Mouse (Mus musculus) small intestine, adult 2 months (tissue): Measurements from ENCODE around the gene Dctn1. TPM values are rescaled to one million over a fixed set of nuclear protein-coding genes. Genes with fewer than 3 reads are reported as not detected.
A peak's percentile ranks its signal among the peaks of the same experiment; 100 is the strongest.

Experiments
- H3K27ac ChIP-seq: fragments of 200-500 bp; 2 replicates; pipeline ENCODE4 v1.5.1; 2012; ENCODE audit warnings: low read depth, low read length, control low read depth, inconsistent platforms; ENCODE audit not compliant: insufficient read depth
- H3K27me3 ChIP-seq: fragments of 200-500 bp; 2 replicates; pipeline ENCODE4 v1.6.1; 2012; ENCODE audit warnings: mild to moderate bottlenecking, moderate library complexity, low read length, inconsistent platforms; ENCODE audit not compliant: control insufficient read depth, insufficient read depth
- H3K36me3 ChIP-seq: fragments of 200-500 bp; 2 replicates; pipeline ENCODE4 v1.6.1; 2012; ENCODE audit warnings: mild to moderate bottlenecking, low read length, control low read depth, inconsistent platforms; ENCODE audit not compliant: control insufficient read depth, insufficient read depth
- H3K4me1 ChIP-seq: fragments of 200-500 bp; 2 replicates; pipeline ENCODE4 v1.6.1; 2012; ENCODE audit warnings: low read length, inconsistent platforms, mixed read lengths; ENCODE audit not compliant: control insufficient read depth, insufficient read depth, insufficient read length
- H3K4me3 ChIP-seq: fragments of 200-500 bp; 2 replicates; pipeline ENCODE4 v1.5.1; 2012; ENCODE audit warnings: low read depth, mild to moderate bottlenecking, control low read depth, inconsistent platforms, low read length, moderate library complexity
- CTCF ChIP-seq: fragments of 200-500 bp; IDR thresholded peaks from 2 replicates; pipeline ENCODE4 v1.5.1; 2012; ENCODE audit warnings: low read depth, mild to moderate bottlenecking, control low read depth, inconsistent platforms, low read length, moderate library complexity, mixed read lengths; ENCODE audit not compliant: insufficient replicate concordance, insufficient read length; ENCODE audit errors: extremely low read depth
- POLR2A ChIP-seq: fragments of 200-500 bp; IDR thresholded peaks from 2 replicates; pipeline ENCODE4 v1.6.1; 2012; ENCODE audit warnings: low read depth, mild to moderate bottlenecking, control low read depth, inconsistent platforms, low read length, moderate library complexity
- WGBS: fragments of 180-500 bp; shearing (Covaris S2); methylation state at CpG from one replicate; pipeline ENCODE4 v1.1.7; 2018; 5-methylcytosine and 5-hydroxymethylcytosine counted together
- polyA plus RNA-seq: library from polyadenylated mRNA; depleted of rRNA; stranded (reverse); fragments of >200 nt; gene quantifications from 2 replicates; pipeline ENCODE4 v1.2.3, GENCODE M21; 2012

Dctn1 gene
- polyA plus RNA-seq, 1 experiment, result 168 TPM

DNA sequence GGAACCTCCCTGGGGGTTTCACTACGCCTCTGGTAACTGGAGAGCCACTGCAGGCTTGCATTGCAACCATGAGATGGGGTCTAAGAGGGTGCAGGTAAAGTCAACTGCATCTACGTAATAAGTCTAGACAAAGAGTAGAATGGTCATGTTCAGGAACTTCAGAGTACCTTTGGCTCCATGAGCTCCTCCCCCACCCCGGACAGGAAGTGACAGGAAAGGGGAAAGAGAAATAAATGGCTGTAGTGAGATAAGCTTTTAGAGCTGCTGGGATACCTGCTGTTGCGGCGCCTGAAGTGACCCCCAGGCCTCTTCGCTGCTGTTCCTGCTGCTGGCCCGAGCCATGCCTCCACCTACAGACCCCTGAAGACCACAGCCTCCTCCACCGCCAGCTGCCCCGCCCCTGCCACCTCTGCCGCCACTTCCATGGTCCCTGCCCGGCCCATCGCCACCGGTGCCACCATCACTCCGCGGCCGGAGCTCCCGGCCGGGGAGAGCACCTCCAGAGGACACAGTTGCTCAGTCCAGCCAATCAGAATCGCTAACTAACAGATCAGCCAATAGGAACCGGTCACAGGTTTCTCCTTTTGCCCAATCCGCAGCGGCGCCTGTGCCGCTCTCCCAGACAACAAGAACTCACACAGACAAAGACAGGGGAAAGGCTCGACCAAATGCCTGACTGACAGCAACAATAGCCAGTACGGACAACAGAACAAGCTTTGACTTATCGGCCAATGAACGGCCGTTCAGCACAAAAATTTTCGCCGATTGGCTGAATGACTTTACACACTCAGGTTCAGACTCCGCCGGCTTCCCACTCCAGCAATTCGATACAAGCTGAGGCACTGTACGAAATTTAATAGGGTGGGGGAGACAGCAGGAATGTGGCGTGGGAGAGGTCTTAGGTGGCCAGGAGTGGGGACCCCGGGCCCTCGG, 44.5 kb upstream of the Dctn1 start, which contains the start of gene Wbp1:
Wbp1 (minus strand) TSS at position 630 of the 933 bp plus-strand sequence.
- TF ChIP-seq CTCF, result no peak
- peak; percentile 91 for TF ChIP-seq POLR2A
- peak within 1 kb of the TSS; percentile 91 for H3K27ac ChIP-seq
- WGBS, result under 1% methylated on average over 38 of the region's 38 CpGs
- peaks cover 19% of the 10 kb centered on the region for H3K4me1 ChIP-seq
- peaks cover 6% of the 10 kb centered on the region for H3K36me3 ChIP-seq
- peak within 1 kb of the TSS; percentile 86 for H3K4me3 ChIP-seq
- H3K27me3 ChIP-seq, result no peaks in the 10 kb centered on the region

DNA sequence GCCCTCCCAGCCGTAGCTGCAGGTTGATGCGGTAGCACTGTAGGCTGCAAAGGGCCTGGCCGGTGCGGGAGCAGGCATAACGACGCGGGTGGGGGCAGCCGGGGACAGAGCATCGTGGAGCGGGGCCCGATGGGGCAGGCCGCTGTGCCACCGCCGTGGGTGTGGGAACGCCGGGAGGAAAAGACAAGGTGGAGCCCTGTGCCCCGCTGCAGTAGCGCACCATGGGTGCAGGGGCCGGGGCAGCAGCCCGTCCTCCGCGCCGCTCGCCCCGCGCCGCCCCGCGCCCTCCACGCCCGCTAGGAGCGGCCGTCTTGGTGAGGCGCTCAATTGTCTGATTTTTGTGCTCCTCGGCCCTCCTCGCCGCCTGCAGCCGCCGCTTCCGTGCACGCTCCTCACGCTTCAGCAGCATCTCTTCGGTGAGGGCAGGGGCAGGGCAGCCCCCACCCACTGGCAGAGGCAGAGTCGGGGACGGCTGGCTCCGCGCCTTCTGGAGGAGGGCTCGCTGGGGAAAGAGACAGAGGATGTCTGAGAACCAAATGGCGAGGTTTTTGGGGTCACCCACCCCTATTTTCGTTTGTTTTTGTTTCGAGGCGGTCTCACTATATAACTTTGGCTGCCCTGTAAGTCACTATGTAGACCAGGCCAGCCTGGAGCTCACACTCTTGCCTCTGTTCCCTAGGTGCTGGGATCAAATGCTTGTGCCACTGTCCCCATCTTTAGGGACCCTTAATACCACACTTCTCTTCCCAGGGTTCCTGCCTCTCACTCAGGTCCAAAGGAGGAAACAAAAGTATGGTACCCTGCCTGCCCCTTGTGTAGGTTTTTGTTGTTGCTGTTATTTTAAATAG, 43.6 kb upstream of the Dctn1 start:
- Histone ChIP-seq H3K4me1 (peaks cover 15% of the 10 kb centered on the region), H3K27ac (peak overlapping the region; percentile 74), H3K27me3 (no peaks in the 10 kb centered on the region), H3K36me3 (peaks cover 6% of the 10 kb centered on the region), H3K4me3 (peak overlapping the region; percentile 76)
- WGBS, result 2% methylated on average over 52 of the region's 52 CpGs
- TF ChIP-seq CTCF (no peak), POLR2A (no peak)

DNA sequence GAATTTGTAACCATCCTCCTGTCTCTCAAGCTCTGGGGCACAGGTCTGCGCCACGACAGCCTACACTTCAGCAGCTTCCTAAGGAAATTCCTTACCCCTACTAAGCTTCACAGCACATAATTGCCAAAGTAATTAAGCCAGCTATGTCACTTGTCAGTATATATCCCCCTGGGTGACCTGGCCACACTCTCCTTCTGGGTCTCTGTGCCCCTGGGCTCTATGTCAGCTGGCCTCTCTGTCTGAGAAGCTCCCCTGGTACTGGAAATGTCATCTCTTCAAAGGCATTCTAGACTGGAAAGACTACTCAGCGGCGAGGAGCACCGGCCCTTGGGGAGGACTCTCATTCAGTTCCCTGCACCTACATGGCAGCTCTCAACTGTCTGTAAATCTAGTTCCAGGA, 42.8 kb upstream of the Dctn1 start:
- peaks cover 15% of the 10 kb centered on the region for H3K4me1 ChIP-seq
- no peak for TF ChIP-seq CTCF
- no peak for TF ChIP-seq POLR2A
- H3K27me3 ChIP-seq, result no peaks in the 10 kb centered on the region
- no peak overlapping the region for H3K4me3 ChIP-seq
- H3K27ac ChIP-seq, result no peak overlapping the region
- H3K36me3 ChIP-seq, result peaks cover 2% of the 10 kb centered on the region
- WGBS, result 88% methylated on average over 5 of the region's 5 CpGs

DNA sequence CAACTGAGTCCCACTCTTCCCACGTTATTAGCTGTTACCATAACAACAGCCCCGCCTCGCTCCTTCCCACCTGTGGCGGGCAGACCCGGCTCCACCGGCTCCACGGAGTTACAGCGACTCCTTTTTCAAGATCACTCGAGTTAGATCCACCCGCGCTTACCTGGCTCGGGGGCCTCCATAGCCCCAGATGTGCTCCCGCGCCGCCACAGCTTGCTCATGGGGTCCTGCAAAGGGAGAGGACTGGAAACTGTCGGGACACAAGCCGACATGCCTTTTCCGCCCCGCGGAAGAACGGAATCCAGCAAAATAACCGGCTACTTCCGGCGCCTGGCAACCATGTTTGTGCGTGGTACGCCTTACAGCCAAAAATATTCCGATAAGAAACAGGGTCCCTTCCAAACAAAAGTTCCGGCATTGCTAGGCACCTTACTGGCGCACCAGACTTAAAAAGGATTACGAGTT, 40.8 kb upstream of the Dctn1 start:
- TF ChIP-seq CTCF, result no peak
- TF ChIP-seq POLR2A, result peak; percentile 83
- Histone ChIP-seq H3K27ac (peak overlapping the region; percentile 17; the same call in 1 of the 2 replicates), H3K4me1 (peaks cover 13% of the 10 kb centered on the region), H3K36me3 (no peaks in the 10 kb centered on the region), H3K4me3 (peak overlapping the region; percentile 74), H3K27me3 (no peaks in the 10 kb centered on the region)
- WGBS, result under 1% methylated on average over 30 of the region's 30 CpGs

DNA sequence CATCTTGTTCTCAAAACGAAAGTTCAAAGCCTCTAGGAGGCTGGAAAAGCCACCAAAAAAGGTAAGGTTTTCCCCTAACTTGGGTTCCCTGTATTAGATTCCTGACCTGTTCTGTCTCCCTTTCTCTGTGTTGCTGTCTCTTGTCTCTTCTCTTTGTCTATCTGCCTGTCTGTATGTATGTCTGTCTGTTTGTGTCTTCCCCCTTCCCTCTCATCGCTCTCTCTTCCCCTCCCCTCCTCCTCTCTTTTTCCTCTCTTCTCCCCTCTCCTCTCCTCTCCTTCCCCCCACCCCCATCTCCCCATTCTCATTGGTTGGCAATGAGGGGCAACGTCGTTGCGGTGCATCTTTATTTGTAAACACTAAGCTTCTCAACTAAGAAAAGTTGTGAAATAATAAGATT, 40.4 kb upstream of the Dctn1 start, which contains the start of gene Ino80b:
Ino80b (minus strand) TSS at position 101 of the 400 bp plus-strand sequence.
- Histone ChIP-seq H3K36me3 (no peaks in the 10 kb centered on the region), H3K27me3 (no peaks in the 10 kb centered on the region), H3K4me1 (peaks cover 9% of the 10 kb centered on the region), H3K4me3 (peak within 1 kb of the TSS; percentile 74), H3K27ac (peak within 1 kb of the TSS; percentile 17; the same call in 1 of the 2 replicates)
- TF ChIP-seq CTCF (no peak), POLR2A (no peak)
- WGBS, result 37% methylated on average over 5 of the region's 5 CpGs

DNA sequence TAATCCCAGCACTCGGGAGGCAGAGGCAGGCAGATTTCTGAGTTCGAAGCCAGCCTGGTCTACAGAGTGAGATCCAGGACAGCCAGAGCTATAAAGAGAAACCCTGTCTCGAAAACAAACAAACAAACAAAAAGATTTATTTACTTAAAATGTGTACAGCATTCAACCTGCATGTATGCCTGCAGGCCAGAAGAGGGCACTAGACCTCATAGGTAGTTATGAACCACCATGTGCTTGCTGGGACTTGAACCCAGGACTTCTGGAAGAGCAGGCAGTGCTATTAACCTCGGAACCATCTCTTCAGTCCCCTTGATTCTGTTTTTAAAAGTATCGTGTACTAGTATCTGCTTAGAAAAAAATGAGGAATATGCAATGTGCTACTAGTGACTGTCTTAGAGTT, 38.3 kb upstream of the Dctn1 start:
- 93% methylated on average over 5 of the region's 5 CpGs for WGBS
- Histone ChIP-seq H3K4me1 (peaks cover 12% of the 10 kb centered on the region; the same call in 1 of the 2 replicates), H3K36me3 (no peaks in the 10 kb centered on the region), H3K27me3 (no peaks in the 10 kb centered on the region), H3K27ac (no peak overlapping the region), H3K4me3 (no peak overlapping the region)
- no peak for TF ChIP-seq CTCF
- no peak for TF ChIP-seq POLR2A
